In the genomic region with DNA sequence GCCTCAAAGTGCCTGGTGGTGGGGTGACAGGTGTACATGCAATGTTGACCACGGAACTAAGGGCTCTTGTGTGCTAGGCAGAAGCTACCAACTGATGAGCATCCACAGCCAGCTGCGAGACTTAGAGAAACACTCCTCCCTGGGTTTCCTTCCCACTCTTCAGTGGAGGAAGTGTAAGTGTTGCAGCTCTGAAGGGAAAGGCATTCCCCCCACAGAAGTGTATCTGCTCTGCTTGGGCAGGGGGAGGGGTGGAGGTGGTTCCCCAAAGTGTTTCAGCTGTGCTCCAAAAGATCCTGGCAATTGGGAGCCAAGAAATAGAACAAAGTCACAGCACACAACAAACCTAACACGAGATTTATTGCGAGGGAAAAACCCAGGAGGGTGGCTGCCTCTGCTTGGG, we compare ENCODE assay signal across 7 mouse cellular contexts. TPM values are rescaled to one million over a fixed set of nuclear protein-coding genes. Genes with fewer than 3 reads are reported as not detected.
DNase-seq lines count a peak whose midpoint lies in the region; ATAC-seq and TF ChIP-seq lines count a peak whose summit lies in the region.

No protein-coding gene starts in this region.

- H3K9ac ChIP-seq in lung, embryonic 14.5 days = peak overlapping the region; percentile 50; the same call in 1 of the 2 replicates

- H3K4me1 ChIP-seq in lung, embryonic 14.5 days (ENCODE audit: insufficient read depth) = peaks cover 17% of the 10 kb centered on the region
- peaks cover 49% of the 10 kb centered on the region for H3K4me1 ChIP-seq in forebrain, embryonic 10.5 days
- H3K4me1 ChIP-seq in limb, embryonic 10.5 days = peaks cover 45% of the 10 kb centered on the region
- H3K4me1 ChIP-seq in olfactory bulb, adult 2 months (ENCODE audit: control insufficient read depth, insufficient read depth, low read length) = peaks cover 32% of the 10 kb centered on the region

- peak overlapping the region; percentile 100 for H3K4me2 ChIP-seq in lung, embryonic 14.5 days

- no peaks in the 10 kb centered on the region for H3K27me3 ChIP-seq in lung, embryonic 14.5 days (ENCODE audit: insufficient read depth, low read length)
- peaks cover 4% of the 10 kb centered on the region for H3K27me3 ChIP-seq in forebrain, embryonic 10.5 days (ENCODE audit: poor library complexity, severe bottlenecking)
- 0 out of 2 replicates have a peak, but pooled peaks cover 3% of the 10 kb centered on the region for H3K27me3 ChIP-seq in limb, embryonic 10.5 days (ENCODE audit: low read depth, poor library complexity, severe bottlenecking)

- no peak for TF ChIP-seq CTCF in lung, embryonic 14.5 days (IDR thresholded peaks at IDR 0.05; ENCODE audit: low read depth)
- TF ChIP-seq CTCF in olfactory bulb, adult 2 months (IDR thresholded peaks at IDR 0.05; ENCODE audit: insufficient read depth, low read depth, low read length) = no peak

- H3K27ac ChIP-seq in lung, embryonic 14.5 days (ENCODE audit: low read depth) = peak overlapping the region; percentile 72
- peak overlapping the region; percentile 96 for H3K27ac ChIP-seq in forebrain, embryonic 10.5 days
- peak overlapping the region; percentile 94 for H3K27ac ChIP-seq in limb, embryonic 10.5 days
- peak overlapping the region; percentile 86 for H3K27ac ChIP-seq in olfactory bulb, adult 2 months (ENCODE audit: insufficient read depth, low read depth, low read length)

- no peaks in the 10 kb centered on the region for H3K9me3 ChIP-seq in lung, embryonic 14.5 days (ENCODE audit: low read depth, low read length)
- no peaks in the 10 kb centered on the region for H3K9me3 ChIP-seq in forebrain, embryonic 10.5 days
- H3K9me3 ChIP-seq in limb, embryonic 10.5 days (replicated peaks) = no peaks in the 10 kb centered on the region

- 52% methylated on average over 4 of the region's 4 CpGs for WGBS in lung, embryonic 14.5 days
- WGBS in forebrain, embryonic 10.5 days = 72% methylated on average over 4 of the region's 4 CpGs
- 64% methylated on average over 4 of the region's 4 CpGs for WGBS in limb, embryonic 10.5 days
- WGBS in olfactory bulb, adult 2 months = 21% methylated on average over 4 of the region's 4 CpGs

- H3K36me3 ChIP-seq in lung, embryonic 14.5 days (ENCODE audit: insufficient read depth) = peaks cover 13% of the 10 kb centered on the region; the same call in 1 of the 2 replicates
- H3K36me3 ChIP-seq in forebrain, embryonic 10.5 days (replicated peaks) = peaks cover 23% of the 10 kb centered on the region
- H3K36me3 ChIP-seq in limb, embryonic 10.5 days = peaks cover 28% of the 10 kb centered on the region

- ATAC-seq in lung, embryonic 14.5 days (ENCODE audit: insufficient read depth) = no peak

- TF ChIP-seq POLR2A in olfactory bulb, adult 2 months (IDR thresholded peaks at IDR 0.05; ENCODE audit: insufficient read depth, low read depth, low read length) = no peak

- H3K4me3 ChIP-seq in lung, embryonic 14.5 days (ENCODE audit: low read depth, low read length) = peak overlapping the region; percentile 100
- H3K4me3 ChIP-seq in forebrain, embryonic 10.5 days = peak overlapping the region; percentile 97
- peak overlapping the region; percentile 97 for H3K4me3 ChIP-seq in limb, embryonic 10.5 days
- H3K4me3 ChIP-seq in olfactory bulb, adult 2 months (ENCODE audit: insufficient read depth, low read depth, low read length) = peak overlapping the region; percentile 60

- peak; percentile 17 for DNase-seq in lung, embryonic 14.5 days
- no peak for DNase-seq in lung, postnatal 10 days
- no peak for DNase-seq in forebrain, embryonic 10.5 days (ENCODE audit: extremely low spot score, low spot score)
- DNase-seq in limb, embryonic 10.5 days (ENCODE audit: low spot score) = no peak
- no peak for DNase-seq in thymus, postnatal 10 days (ENCODE audit: low spot score in 2 of 2)
- DNase-seq in cerebellum, postnatal 25 days = no peak

RNA-seq across cellular contexts. Expression of a gene that starts 0.9 kb away (rescaled TPM):
- 23.3 and 27.2 TPM in 2 replicates for polyA plus RNA-seq in lung, embryonic 14.5 days (2014; fragmentation: Nextera tagmentation; extraction: Ambion mirVana)
- polyA plus RNA-seq in forebrain, embryonic 10.5 days (2016; fragmentation: Nextera tagmentation; extraction: Ambion mirVana) = 14.5 and 16.3 TPM in 2 replicates
- 25.6 and 26.7 TPM in 2 replicates for polyA plus RNA-seq in limb, embryonic 10.5 days (2016; fragmentation: Nextera tagmentation; extraction: Ambion mirVana)
- not detected in 2 replicates for polyA plus RNA-seq in olfactory bulb, adult 2 months (2012; ENCODE audit: insufficient read depth, insufficient read length, low replicate concordance, missing spikeins)

RNA-seq across cellular contexts. Expression of a gene that starts 19.4 kb away (rescaled TPM):
- polyA plus RNA-seq in lung, embryonic 14.5 days (2014; fragmentation: Nextera tagmentation; extraction: Ambion mirVana) = 0.43 and 0.53 TPM in 2 replicates
- 0.19 and 0.38 TPM in 2 replicates for polyA plus RNA-seq in forebrain, embryonic 10.5 days (2016; fragmentation: Nextera tagmentation; extraction: Ambion mirVana)
- 0.08 and 0.35 TPM in 2 replicates for polyA plus RNA-seq in limb, embryonic 10.5 days (2016; fragmentation: Nextera tagmentation; extraction: Ambion mirVana)
- not detected in 2 replicates for polyA plus RNA-seq in olfactory bulb, adult 2 months (2012; ENCODE audit: insufficient read depth, insufficient read length, low replicate concordance, missing spikeins)

RNA-seq across cellular contexts. Expression of a gene that starts 24.4 kb away (rescaled TPM):
- polyA plus RNA-seq in lung, embryonic 14.5 days (2014; fragmentation: Nextera tagmentation; extraction: Ambion mirVana) = 2.4 and 4.2 TPM in 2 replicates
- 3.7 and 4.6 TPM in 2 replicates for polyA plus RNA-seq in forebrain, embryonic 10.5 days (2016; fragmentation: Nextera tagmentation; extraction: Ambion mirVana)
- polyA plus RNA-seq in limb, embryonic 10.5 days (2016; fragmentation: Nextera tagmentation; extraction: Ambion mirVana) = 7.9 and 13.8 TPM in 2 replicates
- not detected in 2 replicates for polyA plus RNA-seq in olfactory bulb, adult 2 months (2012; ENCODE audit: insufficient read depth, insufficient read length, low replicate concordance, missing spikeins)

RNA-seq across cellular contexts. Expression of a gene that starts 38.4 kb away (rescaled TPM):
- polyA plus RNA-seq in lung, embryonic 14.5 days (2014; fragmentation: Nextera tagmentation; extraction: Ambion mirVana) = 2.7 and 3.6 TPM in 2 replicates
- 4.1 and 4.5 TPM in 2 replicates for polyA plus RNA-seq in forebrain, embryonic 10.5 days (2016; fragmentation: Nextera tagmentation; extraction: Ambion mirVana)
- polyA plus RNA-seq in limb, embryonic 10.5 days (2016; fragmentation: Nextera tagmentation; extraction: Ambion mirVana) = 3.2 and 4.6 TPM in 2 replicates
- polyA plus RNA-seq in olfactory bulb, adult 2 months (2012; ENCODE audit: insufficient read depth, insufficient read length, low replicate concordance, missing spikeins) = not detected in 2 replicates

RNA-seq across cellular contexts. Expression of a gene that starts 51.7 kb away (rescaled TPM):
- 286 and 303 TPM in 2 replicates for polyA plus RNA-seq in lung, embryonic 14.5 days (2014; fragmentation: Nextera tagmentation; extraction: Ambion mirVana)
- 286 and 300 TPM in 2 replicates for polyA plus RNA-seq in forebrain, embryonic 10.5 days (2016; fragmentation: Nextera tagmentation; extraction: Ambion mirVana)
- polyA plus RNA-seq in limb, embryonic 10.5 days (2016; fragmentation: Nextera tagmentation; extraction: Ambion mirVana) = 293 and 321 TPM in 2 replicates
- polyA plus RNA-seq in olfactory bulb, adult 2 months (2012; ENCODE audit: insufficient read depth, insufficient read length, low replicate concordance, missing spikeins) = not detected in 2 replicates
